Mouse (Mus musculus) T-helper 1 cell (primary cell): Measurements from ENCODE around the gene Ufc1.
"Not testable (repeated sequence)": the region's sequence is repeated elsewhere in the genome, so short reads cannot be mapped to it uniquely, and the experiment has no call there.

Experiments used
- in situ Hi-C: fragments of 300-600 bp; cut with MboI, MseI; formaldehyde crosslinking; loops from one replicate; pipeline ENCODE4 v1.15.1; 2025; ENCODE audit warnings: high pct_unique_total_duplicates

The Ufc1 gene

DNA sequence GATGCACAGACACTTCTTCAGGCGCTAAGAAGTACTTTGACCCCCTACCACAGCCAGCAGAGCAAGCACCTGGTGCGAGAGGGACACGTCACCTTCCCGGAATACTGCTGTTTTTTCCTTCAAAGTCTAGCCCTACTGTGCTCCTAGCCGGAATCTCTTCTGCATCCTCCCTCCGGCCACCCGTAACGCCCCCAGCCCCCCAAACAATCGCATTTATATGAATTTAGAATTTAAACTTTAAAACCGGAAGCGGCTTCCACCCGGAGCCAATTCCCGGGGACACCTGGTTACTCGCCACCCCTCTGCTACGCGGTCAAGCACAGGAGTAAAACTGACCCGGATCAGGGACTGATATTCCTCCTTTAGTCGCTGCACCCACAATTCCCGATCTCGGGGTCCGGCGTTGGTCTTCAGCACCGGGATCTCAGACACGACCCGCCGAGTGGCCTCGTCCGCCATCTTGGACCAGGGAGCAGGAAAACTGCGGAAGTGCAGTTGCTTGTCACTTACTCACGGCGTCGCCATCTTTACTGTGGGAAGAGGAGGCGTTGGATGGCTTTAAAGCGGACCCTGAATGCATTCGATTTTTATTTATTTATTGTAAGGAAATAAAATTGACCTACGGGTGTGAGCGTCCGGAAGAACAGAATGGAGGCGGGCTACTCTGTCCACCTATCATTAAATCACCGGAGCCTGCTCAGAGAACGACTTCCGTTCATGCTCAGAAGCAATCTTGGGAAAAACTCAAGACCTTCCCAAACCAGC lies at the start of gene Ufc1:
TSS of gene Ufc1 (minus strand) at position 727 of the 765 bp plus-strand sequence.
- in situ Hi-C loops, result no loop called here

DNA sequence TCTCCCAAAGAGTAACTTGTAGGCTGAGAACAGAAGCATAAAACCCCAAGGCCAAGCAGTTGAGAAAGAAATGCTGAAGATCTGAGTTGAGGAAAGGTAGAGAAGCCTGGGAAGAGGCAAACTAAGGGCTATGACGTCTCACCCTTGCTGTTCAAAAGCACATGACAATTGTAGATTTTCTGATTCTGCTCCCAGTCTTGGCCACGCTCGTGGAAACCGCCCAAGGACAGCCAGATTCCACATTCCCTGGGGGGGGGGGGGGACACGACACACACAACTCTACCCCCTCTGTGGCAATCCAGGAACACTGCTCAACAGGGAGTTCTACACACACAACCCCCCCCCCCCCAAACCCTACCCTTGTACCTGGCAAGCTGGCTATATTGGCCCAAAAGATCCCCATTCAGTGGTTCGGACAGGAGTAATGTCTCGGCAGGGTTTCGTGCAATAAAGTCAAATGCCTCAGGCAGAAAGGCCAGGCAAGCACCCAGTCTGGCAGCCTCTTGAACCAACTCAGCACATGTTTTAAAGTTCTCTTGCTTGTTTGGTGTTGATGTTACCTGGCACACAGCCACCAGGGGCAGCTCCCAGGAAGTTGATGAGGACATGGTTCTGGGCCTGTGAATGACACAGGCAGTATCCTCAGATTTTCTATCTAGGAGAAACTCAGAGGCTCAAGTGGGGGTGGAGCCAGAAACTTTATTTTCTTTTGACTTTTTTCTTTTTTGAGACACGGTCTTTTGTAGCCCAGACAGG lies 49.3 kb upstream of the Ufc1 start:
- in situ Hi-C loops, result no loop called here

DNA sequence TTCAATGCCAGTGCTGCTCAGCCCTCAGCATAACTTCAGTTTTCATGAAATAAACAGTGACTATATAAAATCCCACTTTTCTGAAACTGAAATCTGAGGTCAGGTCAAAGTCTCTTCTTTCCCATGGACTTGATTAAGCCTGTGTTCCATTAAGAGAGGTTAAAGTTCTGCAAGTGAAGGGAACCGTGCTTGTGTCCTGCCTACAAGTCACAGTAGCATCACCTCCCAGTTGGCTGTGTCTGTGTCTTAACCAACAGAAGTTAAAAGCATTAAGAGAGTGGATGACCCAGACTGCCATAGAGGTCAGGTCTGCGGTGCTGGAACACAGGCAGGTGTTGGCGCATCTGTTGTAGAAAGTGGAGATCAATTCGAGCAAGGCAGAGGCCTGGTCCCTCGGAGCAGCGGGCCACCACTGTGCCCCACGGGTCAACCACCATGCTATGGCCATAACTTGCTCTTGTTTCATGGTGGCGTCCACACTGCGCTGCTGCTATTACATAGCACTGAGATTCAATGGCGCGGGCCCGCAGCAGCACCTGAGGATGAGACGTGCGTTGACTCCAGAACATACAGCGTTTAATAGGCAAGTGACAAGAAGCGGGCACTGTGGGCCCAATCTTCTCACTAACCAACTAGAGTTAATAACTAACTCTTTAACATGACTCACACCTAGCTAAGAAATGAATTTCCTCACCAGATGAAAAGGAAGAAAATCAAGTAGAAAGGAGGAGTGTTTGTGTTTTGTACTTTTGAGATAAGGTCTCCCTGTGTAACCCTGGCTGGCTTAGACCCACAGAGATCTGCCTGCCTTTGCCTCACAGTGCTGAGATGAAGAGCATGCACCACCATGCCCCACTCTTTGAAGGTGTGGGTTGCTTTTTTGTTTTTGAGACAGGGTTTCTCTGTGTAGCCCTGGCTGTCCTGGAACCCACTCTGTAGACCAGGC lies 47.7 kb upstream of the Ufc1 start:
- in situ Hi-C loops, result no loop called here

DNA sequence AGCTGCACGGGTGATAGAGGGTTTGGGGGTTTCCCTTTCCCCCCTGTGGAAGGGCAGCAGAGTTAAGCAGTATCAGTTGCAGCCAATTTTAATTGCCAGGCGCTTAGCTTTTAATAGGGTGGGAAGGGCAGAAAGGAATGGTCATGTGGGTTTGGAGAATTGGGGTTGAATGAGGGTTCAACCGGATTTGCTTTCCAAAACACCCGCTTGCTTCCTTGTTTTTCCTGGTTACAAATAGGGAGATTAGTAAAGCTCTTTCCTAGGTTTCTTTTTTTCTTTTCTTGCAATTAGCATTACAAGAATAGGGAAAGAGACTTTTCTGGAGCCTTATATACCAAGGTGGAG lies 35.4 kb upstream of the Ufc1 start:
- in situ Hi-C loops, result no loop called here

DNA sequence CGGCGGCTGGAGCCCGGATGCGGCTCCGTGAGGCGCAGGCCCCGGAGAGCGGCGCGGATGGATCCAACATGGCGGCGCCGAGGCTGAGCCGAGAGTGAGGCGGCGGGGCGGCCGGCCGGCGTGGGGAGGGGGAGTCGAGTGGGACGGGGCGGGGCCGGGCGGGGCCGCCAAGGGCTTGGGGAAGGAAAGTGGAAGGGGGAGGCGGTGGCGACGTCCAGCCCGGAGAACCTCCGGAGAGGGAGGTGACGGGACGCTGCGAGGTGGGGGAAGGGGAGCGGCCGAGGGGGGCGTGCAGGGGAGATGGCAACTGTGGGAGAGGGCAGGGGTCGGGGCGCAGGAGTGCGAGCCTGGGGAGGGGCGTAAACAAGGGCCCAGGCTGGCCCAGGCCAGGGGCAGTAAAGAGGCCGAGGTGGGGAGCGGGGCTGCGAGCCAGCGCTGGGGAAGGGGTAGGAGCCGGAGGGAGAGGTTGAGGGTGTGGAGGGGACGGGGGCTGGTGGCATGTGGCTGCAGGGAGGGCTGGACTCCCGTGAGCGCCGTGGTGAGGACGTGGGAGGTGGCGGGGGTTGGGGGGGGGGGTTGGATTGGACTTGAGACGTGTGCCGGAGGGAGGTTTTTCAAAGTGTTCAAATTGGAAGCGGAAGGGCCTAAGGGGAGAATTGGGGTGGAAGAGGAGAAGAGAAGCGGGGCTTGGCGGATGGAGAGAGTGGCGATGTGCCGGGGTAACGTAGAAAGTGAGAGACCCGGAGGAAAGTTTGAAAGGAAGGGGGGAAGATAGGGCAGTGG lies 34.8 kb upstream of the Ufc1 start:
- in situ Hi-C loops, result no loop called here

DNA sequence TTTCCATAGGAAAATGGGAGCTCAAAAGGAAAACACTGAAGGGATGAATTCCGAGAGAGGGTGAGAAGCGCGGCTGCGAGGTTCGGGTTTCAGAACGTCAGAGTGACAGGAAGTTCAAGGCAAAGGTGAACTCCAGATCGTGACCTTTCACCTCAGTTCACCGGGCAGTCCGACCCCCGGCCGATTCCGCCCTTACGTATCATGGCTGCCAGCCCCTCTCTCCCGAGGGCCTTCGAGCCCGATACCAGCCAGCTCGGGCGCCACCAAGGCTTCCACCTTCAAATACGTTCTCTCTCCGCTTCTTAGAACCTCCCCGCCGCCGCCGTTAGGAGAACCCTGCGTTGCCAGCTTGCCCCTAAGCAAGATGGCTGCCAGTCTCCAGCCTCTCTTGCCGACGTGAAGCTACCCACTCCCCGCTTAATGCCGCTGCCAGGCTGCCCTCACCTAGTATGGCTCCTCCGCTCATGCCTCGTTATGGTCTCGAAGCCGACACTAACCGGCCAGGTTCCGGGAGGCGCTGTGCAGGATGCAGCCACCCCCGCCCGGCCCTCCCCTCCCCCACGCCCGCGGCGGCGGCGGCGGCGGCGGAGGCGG lies 34.1 kb upstream of the Ufc1 start, which contains the start of gene Dedd:
TSS of gene Dedd (plus strand) at position 307 of the 594 bp plus-strand sequence.
- in situ Hi-C loops, result no loop called here

DNA sequence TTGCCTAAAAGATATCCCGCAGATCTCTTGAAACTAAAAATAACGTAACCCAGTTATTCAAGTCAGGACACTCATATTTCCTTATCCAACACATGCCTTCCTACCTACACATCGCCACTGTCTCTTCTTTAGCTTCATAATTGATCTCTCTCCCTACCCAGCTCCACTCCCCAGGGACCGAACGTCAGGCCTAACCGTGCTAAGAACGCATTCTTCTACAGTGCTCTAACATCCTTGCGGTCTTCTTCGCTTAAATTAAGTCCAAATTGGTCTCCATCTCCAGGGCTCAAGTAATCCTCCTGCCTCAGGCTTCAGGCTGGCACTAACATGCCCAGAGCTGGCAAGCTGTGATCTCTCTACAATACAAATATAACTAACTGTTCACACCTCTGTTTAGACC lies 33.4 kb upstream of the Ufc1 start:
- in situ Hi-C loops, result no loop called here

DNA sequence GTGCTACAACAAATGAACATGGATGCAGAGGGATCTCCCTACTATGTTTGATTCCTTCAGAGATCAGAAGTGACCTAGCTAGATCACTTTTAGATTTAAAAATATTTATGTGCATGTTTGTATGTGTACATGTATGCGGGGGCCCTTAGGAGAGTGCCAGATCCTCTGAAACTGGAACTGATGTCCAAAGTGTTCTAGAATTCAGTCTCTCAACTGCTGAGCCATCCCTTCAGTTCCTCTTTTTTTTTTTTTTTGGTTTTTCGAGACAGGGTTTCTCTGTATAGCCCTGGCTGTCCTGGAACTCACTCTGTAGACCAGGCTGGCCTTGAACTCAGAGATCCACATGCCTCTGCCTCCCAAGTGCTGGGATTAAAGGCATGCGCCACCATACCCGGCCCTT lies 31.8 kb upstream of the Ufc1 start:
- in situ Hi-C loops, result not testable (repeated sequence)

DNA sequence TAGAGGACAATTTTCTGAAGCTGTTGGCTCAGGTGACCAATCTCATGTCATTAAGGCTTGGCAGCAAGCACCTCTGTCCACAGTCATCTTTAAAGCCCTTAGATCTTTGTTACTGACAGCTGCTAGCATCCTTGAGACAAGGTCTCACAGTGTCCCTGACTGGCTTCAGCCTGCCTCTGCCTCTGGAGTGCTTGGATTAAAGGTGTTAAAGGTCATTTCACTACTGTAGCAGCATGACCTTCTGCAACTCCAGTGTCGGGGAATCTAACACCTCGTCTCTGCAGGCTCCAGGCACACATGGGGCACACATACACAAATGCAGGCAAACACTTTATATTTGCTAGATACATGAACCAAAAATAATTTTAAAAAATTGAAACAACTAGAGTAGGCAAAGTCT lies 30.7 kb upstream of the Ufc1 start:
- in situ Hi-C loops, result no loop called here

DNA sequence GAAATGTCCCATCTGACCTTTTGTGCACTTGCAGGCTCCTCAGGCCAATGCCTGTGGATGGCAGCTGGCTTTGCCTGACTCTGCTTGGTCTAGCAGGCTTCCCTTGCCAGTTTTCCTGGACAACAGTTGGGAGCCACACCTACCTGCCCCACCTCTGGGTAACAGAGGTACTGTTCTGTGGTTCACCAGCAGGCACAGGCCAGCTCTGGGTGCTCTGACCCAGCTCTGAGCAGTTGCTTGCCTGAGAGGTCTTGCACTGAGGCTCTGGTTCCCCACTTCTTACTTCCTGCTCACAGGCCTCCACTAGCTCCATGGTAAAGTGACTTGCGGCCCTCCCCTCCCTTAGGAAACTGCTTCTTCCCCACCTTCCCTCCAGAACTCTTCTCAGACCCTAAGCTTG lies 27.2 kb upstream of the Ufc1 start:
- in situ Hi-C loops, result no loop called here

DNA sequence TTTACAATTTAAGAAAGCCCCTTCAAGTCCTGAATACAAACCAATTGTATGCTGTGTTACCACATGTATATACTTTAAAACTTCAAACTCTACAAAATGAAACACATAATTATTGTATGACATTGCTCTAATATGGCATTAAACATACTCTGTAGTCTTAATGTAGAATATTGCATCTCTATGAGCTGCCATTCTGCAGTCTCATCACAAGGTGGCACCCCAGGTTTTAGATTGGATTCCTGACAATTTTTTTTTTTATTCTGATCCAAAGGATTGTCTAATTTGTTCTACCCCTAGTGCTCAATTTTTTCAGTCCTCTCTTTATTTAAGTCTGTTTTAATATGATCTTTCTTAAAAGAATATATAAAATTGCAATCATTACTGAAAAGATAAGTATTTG lies 26.6 kb upstream of the Ufc1 start:
- in situ Hi-C loops, result no loop called here

DNA sequence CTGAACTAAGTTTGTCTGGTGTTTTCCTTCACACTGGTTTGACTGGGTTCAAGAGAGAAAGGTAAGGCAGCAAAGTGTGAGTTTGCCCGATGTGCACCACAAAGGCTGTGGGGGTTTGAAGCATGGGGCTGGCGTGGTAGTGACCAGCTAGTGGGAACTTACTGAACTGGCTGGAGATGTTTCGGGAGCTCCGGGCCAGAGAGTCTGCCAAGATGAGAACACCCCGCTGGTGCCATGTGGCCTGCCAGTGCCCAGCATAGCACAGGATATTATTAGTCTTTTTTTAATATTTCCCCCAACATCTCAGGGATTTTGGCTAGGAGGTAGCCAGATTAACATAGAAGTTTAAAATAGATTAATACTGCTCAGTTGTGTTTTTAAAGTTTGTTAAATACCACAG lies 25.3 kb upstream of the Ufc1 start:
- in situ Hi-C loops, result no loop called here

DNA sequence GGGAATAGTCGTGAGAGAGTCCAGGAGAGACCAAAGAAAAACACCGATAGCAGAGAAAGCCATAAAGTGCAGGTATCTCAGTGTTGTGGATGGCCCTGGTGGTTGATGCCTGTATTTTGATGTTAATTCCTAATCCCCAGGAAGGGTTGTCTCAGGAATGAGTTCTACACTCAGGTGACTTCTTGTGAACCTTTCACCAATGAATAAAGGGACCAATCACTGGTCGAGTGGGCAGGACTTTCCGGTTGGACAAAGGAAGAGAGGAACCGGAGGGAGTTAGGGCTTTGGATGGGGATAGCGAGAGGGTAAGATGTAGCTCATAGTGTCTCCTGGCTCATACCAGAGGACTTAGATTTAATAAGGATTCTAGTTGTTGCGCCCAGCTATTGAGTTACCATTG lies 24.9 kb upstream of the Ufc1 start:
- in situ Hi-C loops, result no loop called here

DNA sequence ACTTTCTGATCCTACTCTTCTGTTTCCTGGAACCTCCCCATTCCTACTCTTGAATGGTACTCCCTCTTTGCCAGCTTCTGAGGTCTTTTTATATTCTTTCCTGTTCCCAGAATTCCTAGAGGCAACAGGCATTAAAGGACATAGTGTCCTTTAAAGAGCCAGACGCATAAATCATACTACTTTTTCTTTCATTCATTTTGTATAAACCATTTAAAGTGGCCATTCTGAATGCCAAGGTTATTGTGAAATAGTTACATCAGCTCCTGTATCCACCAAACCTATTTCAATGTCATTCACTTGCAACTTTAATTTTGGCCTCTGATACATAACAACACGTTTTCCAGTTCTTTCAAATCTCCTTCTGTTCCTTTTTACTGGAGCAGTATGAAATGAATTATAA lies 14.5 kb upstream of the Ufc1 start:
- in situ Hi-C loops, result no loop called here

DNA sequence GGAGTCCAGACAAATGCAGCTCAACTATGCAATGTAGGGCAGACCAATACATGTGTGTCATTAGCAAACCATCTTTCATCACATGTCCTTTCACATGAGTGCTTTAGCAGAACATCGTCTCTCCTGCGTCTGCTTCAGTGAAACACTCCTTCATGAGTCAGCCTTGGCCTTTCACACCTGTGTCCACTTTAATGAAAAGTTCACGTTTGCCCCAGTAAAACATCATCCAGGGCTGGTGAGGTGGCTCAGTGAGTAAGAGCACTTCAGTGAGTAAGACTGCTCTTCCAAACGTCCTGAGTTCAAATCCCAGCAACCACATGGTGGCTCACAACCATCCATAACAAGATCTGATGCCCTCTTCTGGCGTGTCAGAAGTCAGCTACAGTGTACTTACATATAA lies 11.3 kb upstream of the Ufc1 start:
- in situ Hi-C loops, result not testable (repeated sequence)

DNA sequence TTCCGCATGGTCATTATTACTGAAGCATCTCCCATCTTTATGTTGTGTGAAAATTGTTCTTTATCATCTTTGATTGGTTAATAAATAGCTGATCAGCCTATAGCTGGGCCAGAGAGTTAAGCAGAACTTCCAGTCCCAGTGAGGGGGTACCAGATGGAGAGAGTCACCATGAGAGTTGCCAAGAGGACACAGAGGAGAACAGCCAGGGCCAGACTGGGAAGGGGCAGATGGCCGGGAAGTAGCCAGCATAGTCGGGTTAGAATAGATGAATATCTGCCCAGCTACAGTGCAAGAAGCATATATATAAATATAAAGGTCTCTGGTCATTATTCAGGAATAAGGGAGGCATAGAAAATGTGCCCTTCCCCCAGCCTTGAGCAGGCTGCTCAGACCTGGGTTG lies 3.4 kb upstream of the Ufc1 start:
- in situ Hi-C loops, result no loop called here

DNA sequence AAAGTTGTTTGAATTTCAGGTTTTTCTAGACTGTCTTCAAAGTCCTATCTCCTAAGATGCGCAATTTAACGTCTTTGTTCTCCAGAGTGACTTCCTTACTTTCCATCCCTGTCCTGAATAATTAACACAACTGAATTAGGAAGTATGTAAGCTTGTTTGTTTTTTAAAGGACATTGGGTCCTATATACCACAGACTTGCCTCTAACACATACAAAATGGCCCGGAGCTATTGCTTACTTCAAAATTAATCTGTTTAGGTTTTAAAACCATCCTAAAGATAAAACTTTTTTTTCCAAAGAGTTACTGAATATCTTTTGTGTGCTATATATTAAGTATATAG lies 209 bp upstream of the Ufc1 start:
- in situ Hi-C loops, result no loop called here

DNA sequence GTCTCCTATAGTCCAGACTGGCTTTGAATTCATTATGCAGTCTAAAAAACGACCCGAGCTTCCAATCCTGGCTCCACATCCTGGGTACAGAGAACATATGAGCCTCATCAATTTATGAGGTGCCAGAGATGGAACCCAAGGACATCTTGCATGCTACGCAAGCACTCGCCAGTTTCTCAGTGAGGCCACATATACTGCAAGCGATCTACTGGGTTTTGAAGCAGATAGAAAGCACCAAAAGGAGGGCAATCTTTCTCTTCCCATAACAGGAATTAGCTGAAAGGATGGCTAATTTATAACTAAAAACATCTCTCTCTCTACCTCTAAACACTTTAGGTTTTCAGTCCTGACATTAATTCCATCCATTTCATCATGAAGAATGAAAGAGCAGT lies 922 bp downstream of the Ufc1 start:
- in situ Hi-C loops, result no loop called here

DNA sequence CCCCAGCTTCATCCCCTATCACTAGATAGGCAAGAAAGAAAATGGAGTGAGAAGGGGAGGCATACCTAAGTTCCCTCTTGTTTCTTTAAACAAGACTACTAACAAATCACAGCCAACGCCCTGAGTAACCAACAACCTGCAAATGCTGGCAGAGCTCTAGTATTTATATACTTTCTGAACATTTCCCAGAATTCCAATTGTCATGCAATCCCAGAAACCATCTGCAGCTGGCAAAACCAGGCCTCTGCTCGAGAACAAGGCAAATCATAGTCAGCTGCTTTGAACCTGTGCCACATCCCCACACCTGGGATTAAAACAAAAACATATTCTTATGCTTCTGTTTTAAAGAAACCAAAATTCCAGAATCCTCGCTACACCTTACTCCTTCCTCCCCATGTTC lies 1.5 kb downstream of the Ufc1 start:
- in situ Hi-C loops, result no loop called here

DNA sequence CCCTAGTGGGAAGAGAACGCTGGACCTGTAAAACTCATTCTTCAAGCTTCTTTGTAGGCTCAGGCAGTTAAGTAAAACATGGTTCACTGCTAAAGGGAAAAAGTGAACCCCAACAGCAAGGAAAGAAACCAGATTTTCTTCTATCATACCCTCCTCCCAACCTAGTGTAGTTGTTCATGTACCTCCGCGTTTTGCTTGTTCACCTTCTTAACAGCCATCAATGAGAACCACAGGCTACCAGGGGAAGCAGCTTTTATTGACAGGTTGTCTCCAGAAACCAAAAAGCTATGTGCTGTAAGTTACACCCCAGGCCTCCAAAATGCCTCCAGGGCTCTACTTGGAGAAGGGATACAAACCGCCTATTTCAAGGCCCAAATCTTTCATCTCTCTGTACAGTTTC lies 6.5 kb downstream of the Ufc1 start:
- in situ Hi-C loops, result loop anchor here (10.0 kb wide), 1 partner anchor 856 kb away; the partner anchor contains the start of gene Dcaf8
